Mouse (Mus musculus) heart, embryonic 15.5 days (tissue): ENCODE measurements around the gene Cnot3. TPM values are rescaled to one million over a fixed set of nuclear protein-coding genes. Genes with fewer than 3 reads are reported as not detected.

ENCODE experiments used
- microRNA-seq: library from miRNA; unstranded; fragments of <30 nt; microRNA quantifications from one replicate; pipeline ENCODE4, GENCODE M21; 2016
- polyA plus RNA-seq: library from polyadenylated mRNA; unstranded; fragments of >200 nt; fragmentation: Nextera tagmentation; extraction: Ambion mirVana; gene quantifications from 2 replicates; pipeline ENCODE4 v1.2.1, GENCODE M21; 2015

The Cnot3 gene
- polyA plus RNA-seq, 1 experiment from 2014 or later: 26.2 TPM

Small RNA genes within 50 kb of the gene (microRNA-seq; reads per million reads assigned to microRNA genes)
- gene Mir3572: 2.5 reads per million, percentile 7 among the genes with 10 or more reads in this experiment

Other genes with a start within 250 kb of the Cnot3 start
- gene Cacng6, start 221.1 kb upstream of the Cnot3 start, polyA plus RNA-seq: 17.8 and 20.7 TPM in 2 replicates
- 0.24 TPM in 1 of 2 replicates, not detected in the other for gene Tarm1, start 142.6 kb upstream of the Cnot3 start, polyA plus RNA-seq
- 0.18 TPM in 1 of 2 replicates, not detected in the other for gene Oscar, start 29.1 kb upstream of the Cnot3 start, polyA plus RNA-seq
- gene Ndufa3, start 27.9 kb upstream of the Cnot3 start, polyA plus RNA-seq: 670 and 765 TPM in 2 replicates
- gene Tfpt, start 15.3 kb upstream of the Cnot3 start, polyA plus RNA-seq: 14.2 and 18.6 TPM in 2 replicates
- gene Prpf31, start 15.3 kb upstream of the Cnot3 start, polyA plus RNA-seq: 50.2 and 64.3 TPM in 2 replicates
- gene Leng1, start 20.6 kb downstream of the Cnot3 start, polyA plus RNA-seq: 17.4 and 19.8 TPM in 2 replicates
- 4.1 and 7.8 TPM in 2 replicates for gene Tmc4, start 32.3 kb downstream of the Cnot3 start, polyA plus RNA-seq
- 198 and 226 TPM in 2 replicates for gene Tsen34, start 47.6 kb downstream of the Cnot3 start, polyA plus RNA-seq
- 30.1 and 44.1 TPM in 2 replicates for gene Mboat7, start 48.3 kb downstream of the Cnot3 start, polyA plus RNA-seq
- 826 and 843 TPM in 2 replicates for gene Rps9, start 58.7 kb downstream of the Cnot3 start, polyA plus RNA-seq
- 0.86 and 1.2 TPM in 2 replicates for gene Pirb, start 75.1 kb downstream of the Cnot3 start, polyA plus RNA-seq
- not detected in 2 replicates for gene Gm15448, start 180.4 kb downstream of the Cnot3 start, polyA plus RNA-seq
- gene Pira2, start 199.8 kb downstream of the Cnot3 start, polyA plus RNA-seq: 0.08 and 0.38 TPM in 2 replicates